Mouse (Mus musculus) right cerebral cortex, adult 18-20 months (tissue): ENCODE measurements at regions not wholly inside any gene's neighbourhood (a gene's known extent, or its start where the extent isn't known, plus 50 kb on each side); places are given as distances from the start of the nearest gene placed in this dataset.
A peak's percentile ranks its signal among the peaks of the same experiment; 100 is the strongest.

Experiments
- DNase-seq: peaks from one replicate; pipeline ENCODE4 v3.0.0; 2022; ENCODE audit warnings: mixed read lengths

GRCm38 (mm10) chr16:27878499-27878898 is 489.8 kb downstream of the Ccdc50 start:
- DNase-seq: no peak

GRCm38 (mm10) chr16:27878950-27879349 is 490.3 kb downstream of the Ccdc50 start:
- no peak for DNase-seq

GRCm38 (mm10) chr16:27884363-27884762 is 495.7 kb downstream of the Ccdc50 start:
- DNase-seq: no peak

- DNase-seq: no peak
Measured at GRCm38 (mm10) chr16:27906036-27906435, 517.4 kb downstream of the Ccdc50 start.

- DNase-seq: no peak
Measured at GRCm38 (mm10) chr16:27915422-27915821, 526.8 kb downstream of the Ccdc50 start.

- peak; percentile 2 for DNase-seq
Measured at GRCm38 (mm10) chr16:27925528-27926360, 537.1 kb downstream of the Ccdc50 start.

GRCm38 (mm10) chr16:27926361-27926651 is 537.6 kb downstream of the Ccdc50 start:
- no peak for DNase-seq

- no peak for DNase-seq
Measured at GRCm38 (mm10) chr16:27949291-27949690, 560.6 kb downstream of the Ccdc50 start.

GRCm38 (mm10) chr16:27949811-27950210 is 561.1 kb downstream of the Ccdc50 start:
- DNase-seq: peak; percentile 19

- no peak for DNase-seq
Measured at GRCm38 (mm10) chr16:27962811-27963210, 574.1 kb downstream of the Ccdc50 start.

GRCm38 (mm10) chr16:27978730-27979440 is 590.2 kb downstream of the Ccdc50 start:
- DNase-seq: no peak

- DNase-seq: no peak
Measured at GRCm38 (mm10) chr16:28015276-28015897, 626.7 kb downstream of the Ccdc50 start.

- no peak for DNase-seq
Measured at GRCm38 (mm10) chr16:28018311-28018710, 629.6 kb downstream of the Ccdc50 start.

GRCm38 (mm10) chr16:28038954-28039353 is 650.3 kb downstream of the Ccdc50 start:
- DNase-seq: no peak

- no peak for DNase-seq
Measured at GRCm38 (mm10) chr16:28043046-28043445, 654.4 kb downstream of the Ccdc50 start.

GRCm38 (mm10) chr16:28064785-28065301 is 676.2 kb downstream of the Ccdc50 start:
- no peak for DNase-seq

- DNase-seq: no peak
Measured at GRCm38 (mm10) chr16:28082891-28083649, 669.8 kb downstream of the Fgf12 start.

GRCm38 (mm10) chr16:28089489-28090134 is 663.3 kb downstream of the Fgf12 start:
- DNase-seq: peak; percentile 3

GRCm38 (mm10) chr16:28104255-28105076 is 648.4 kb downstream of the Fgf12 start:
- no peak for DNase-seq

GRCm38 (mm10) chr16:28105085-28105484 is 647.8 kb downstream of the Fgf12 start:
- no peak for DNase-seq

GRCm38 (mm10) chr16:28105866-28106265 is 647.0 kb downstream of the Fgf12 start:
- DNase-seq: no peak
